Mouse (Mus musculus) spleen, adult 2 months (tissue): Measurements from ENCODE around the gene Celsr1.

Source experiments
- CTCF ChIP-seq: fragments of 200-500 bp; IDR thresholded peaks from 2 replicates; pipeline ENCODE4 v1.5.1; 2011; ENCODE audit warnings: mild to moderate bottlenecking, inconsistent platforms; ENCODE audit not compliant: insufficient read depth, insufficient read length, insufficient replicate concordance; ENCODE audit errors: extremely low read depth
- POLR2A ChIP-seq: fragments of 200-500 bp; IDR thresholded peaks from 2 replicates; pipeline ENCODE4 v1.6.1; 2011; ENCODE audit warnings: low read depth, low read length, inconsistent platforms

- TF ChIP-seq CTCF (no peak), POLR2A (no peak)
Observed at GRCm38 (mm10) chr15:85975746-85976145, 57.8 kb downstream of the Celsr1 start.
